Mouse (Mus musculus): ENCODE data around the gene Kctd5. TPM values are rescaled to one million over a fixed set of nuclear protein-coding genes. Genes with fewer than 3 reads are reported as not detected.
"Not testable (repeated sequence)": the region's sequence is repeated elsewhere in the genome, so short reads cannot be mapped to it uniquely, and the experiment has no call there.

The Kctd5 gene
- total RNA-seq (2015) (12.0 and 16.7 TPM in 2 replicates), total RNA-seq (2017) (17.3 and 17.7 TPM in 2 replicates)

GRCm38 (mm10) chr17:24072919-24073696 lies at the start of gene Kctd5:
TSS of gene Kctd5 (minus strand) at chr17:24073485.
- peak; percentile 99 for ATAC-seq (ENCODE audit: poor library complexity, severe bottlenecking)

- no peak for ATAC-seq (ENCODE audit: poor library complexity, severe bottlenecking)
Measured at GRCm38 (mm10) chr17:24119446-24119845, 46.2 kb upstream of the Kctd5 start.

- no peak for ATAC-seq (ENCODE audit: poor library complexity, severe bottlenecking)
Measured at GRCm38 (mm10) chr17:24113031-24113430, 39.7 kb upstream of the Kctd5 start.

- no peak for ATAC-seq (ENCODE audit: poor library complexity, severe bottlenecking)
Measured at GRCm38 (mm10) chr17:24111256-24111655, 38.0 kb upstream of the Kctd5 start.

- ATAC-seq (ENCODE audit: poor library complexity, severe bottlenecking) = no peak
Measured at GRCm38 (mm10) chr17:24108896-24109295, 35.6 kb upstream of the Kctd5 start.

- no peak for ATAC-seq (ENCODE audit: poor library complexity, severe bottlenecking)
Measured at GRCm38 (mm10) chr17:24105111-24105510, 31.8 kb upstream of the Kctd5 start.

GRCm38 (mm10) chr17:24098354-24098753 lies 25.1 kb upstream of the Kctd5 start:
- no peak for ATAC-seq (ENCODE audit: poor library complexity, severe bottlenecking)

GRCm38 (mm10) chr17:24090575-24090974 lies 17.3 kb upstream of the Kctd5 start:
- ATAC-seq (ENCODE audit: poor library complexity, severe bottlenecking) = no peak

GRCm38 (mm10) chr17:24086399-24086798 lies 13.1 kb upstream of the Kctd5 start:
- ATAC-seq (ENCODE audit: poor library complexity, severe bottlenecking) = not testable (repeated sequence)

GRCm38 (mm10) chr17:24084593-24084992 lies 11.3 kb upstream of the Kctd5 start:
- ATAC-seq (ENCODE audit: poor library complexity, severe bottlenecking) = no peak

- ATAC-seq (ENCODE audit: poor library complexity, severe bottlenecking) = no peak
Measured at GRCm38 (mm10) chr17:24077101-24077500, 3.8 kb upstream of the Kctd5 start.

- ATAC-seq (ENCODE audit: poor library complexity, severe bottlenecking) = no peak
Measured at GRCm38 (mm10) chr17:24069531-24069930, 3.8 kb downstream of the Kctd5 start.

- ATAC-seq (ENCODE audit: poor library complexity, severe bottlenecking) = no peak
Measured at GRCm38 (mm10) chr17:24068271-24068670, 5.0 kb downstream of the Kctd5 start.

- ATAC-seq (ENCODE audit: poor library complexity, severe bottlenecking) = no peak
Measured at GRCm38 (mm10) chr17:24062459-24063155, 10.7 kb downstream of the Kctd5 start.

- ATAC-seq (ENCODE audit: poor library complexity, severe bottlenecking) = no peak
Measured at GRCm38 (mm10) chr17:24057730-24058245, 15.5 kb downstream of the Kctd5 start.

- ATAC-seq (ENCODE audit: poor library complexity, severe bottlenecking) = no peak
Measured at GRCm38 (mm10) chr17:24056636-24057625, 16.4 kb downstream of the Kctd5 start.

- ATAC-seq (ENCODE audit: poor library complexity, severe bottlenecking) = no peak
Measured at GRCm38 (mm10) chr17:24049008-24049407, 24.3 kb downstream of the Kctd5 start.

GRCm38 (mm10) chr17:24048053-24048452 lies 25.2 kb downstream of the Kctd5 start:
- no peak for ATAC-seq (ENCODE audit: poor library complexity, severe bottlenecking)

GRCm38 (mm10) chr17:24046026-24046425 lies 27.3 kb downstream of the Kctd5 start:
- ATAC-seq (ENCODE audit: poor library complexity, severe bottlenecking) = no peak

GRCm38 (mm10) chr17:24045608-24046007 lies 27.7 kb downstream of the Kctd5 start:
- no peak for ATAC-seq (ENCODE audit: poor library complexity, severe bottlenecking)

- ATAC-seq (ENCODE audit: poor library complexity, severe bottlenecking) = no peak
Measured at GRCm38 (mm10) chr17:24044482-24044881, 28.8 kb downstream of the Kctd5 start.

All from megakaryocyte, adult 5-6 weeks (primary cell).